Mouse (Mus musculus): ENCODE measurements at regions not wholly inside any gene's neighbourhood (a gene's known extent, or its start where the extent isn't known, plus 50 kb on each side); places are given as distances from the start of the nearest gene placed in this dataset.
"Not testable (repeated sequence)": the region's sequence is repeated elsewhere in the genome, so short reads cannot be mapped to it uniquely, and the experiment has no call there.

- DNase-seq, result no peak
Measured at GRCm38 (mm10) chrX:162359767-162360545, 200.4 kb upstream of the Nhs start.

- no peak for DNase-seq
Measured at GRCm38 (mm10) chrX:162348341-162348740, 188.8 kb upstream of the Nhs start.

GRCm38 (mm10) chrX:162347886-162348285 lies 188.4 kb upstream of the Nhs start:
- DNase-seq, result no peak

GRCm38 (mm10) chrX:162345497-162346143 lies 186.1 kb upstream of the Nhs start:
- DNase-seq, result no peak

- DNase-seq, result no peak
Measured at GRCm38 (mm10) chrX:162332121-162332520, 172.6 kb upstream of the Nhs start.

- DNase-seq, result no peak
Measured at GRCm38 (mm10) chrX:162307646-162308045, 148.1 kb upstream of the Nhs start.

- DNase-seq, result no peak
Measured at GRCm38 (mm10) chrX:162304145-162304544, 144.6 kb upstream of the Nhs start.

- DNase-seq, result no peak
Measured at GRCm38 (mm10) chrX:162302788-162303187, 143.3 kb upstream of the Nhs start.

- DNase-seq, result no peak
Measured at GRCm38 (mm10) chrX:162291234-162291633, 131.7 kb upstream of the Nhs start.

GRCm38 (mm10) chrX:162286155-162286554 lies 126.6 kb upstream of the Nhs start:
- not testable (repeated sequence) for DNase-seq

GRCm38 (mm10) chrX:162284252-162284651 lies 124.7 kb upstream of the Nhs start:
- no peak for DNase-seq

GRCm38 (mm10) chrX:162282690-162283089 lies 123.2 kb upstream of the Nhs start:
- no peak for DNase-seq

GRCm38 (mm10) chrX:162278834-162279708 lies 119.5 kb upstream of the Nhs start:
- peak in 1 of 2 experiments; percentile 9 for DNase-seq

GRCm38 (mm10) chrX:162274581-162274980 lies 115.1 kb upstream of the Nhs start:
- DNase-seq, result no peak

- DNase-seq, result no peak
Measured at GRCm38 (mm10) chrX:162271189-162271588, 111.7 kb upstream of the Nhs start.

GRCm38 (mm10) chrX:162268918-162269317 lies 109.4 kb upstream of the Nhs start:
- no peak for DNase-seq

- no peak for DNase-seq
Measured at GRCm38 (mm10) chrX:162268112-162268511, 108.6 kb upstream of the Nhs start.

GRCm38 (mm10) chrX:162267679-162268078 lies 108.1 kb upstream of the Nhs start:
- no peak for DNase-seq

GRCm38 (mm10) chrX:162266769-162267168 lies 107.2 kb upstream of the Nhs start:
- DNase-seq, result no peak

- DNase-seq, result no peak
Measured at GRCm38 (mm10) chrX:162257398-162257797, 97.9 kb upstream of the Nhs start.

- DNase-seq, result no peak
Measured at GRCm38 (mm10) chrX:162255873-162256272, 96.3 kb upstream of the Nhs start.

GRCm38 (mm10) chrX:162241291-162241690 lies 81.8 kb upstream of the Nhs start:
- no peak for DNase-seq

- no peak for DNase-seq
Measured at GRCm38 (mm10) chrX:162235552-162235951, 76.0 kb upstream of the Nhs start.
